Mouse (Mus musculus) neutrophil, adult 65 days (primary cell): ENCODE results near the gene Umps. TPM values are rescaled to one million over a fixed set of nuclear protein-coding genes. Genes with fewer than 3 reads are reported as not detected.

Experiments
- total RNA-seq: library from RNA; stranded (reverse); gene quantifications from 2 replicates; pipeline ENCODE4 v1.2.4, GENCODE M21; 2023

The Umps gene
- total RNA-seq = 13.3 and 15.3 TPM in 2 replicates

GRCm38 (mm10) chr16:33966538-33967282, at the start of gene Umps:
Gene Umps, minus strand, starts transcription at chr16:33967038.

Other genes starting within 250 kb of the Umps start
- 0.64 and 0.98 TPM in 2 replicates for gene Muc13, start 173.0 kb downstream of the Umps start, total RNA-seq
- gene Itgb5, start 137.4 kb downstream of the Umps start, total RNA-seq = 4.5 and 4.6 TPM in 2 replicates